Mouse (Mus musculus) lung, embryonic 14.5 days (tissue): ENCODE results near the gene Chmp4b. TPM values are rescaled to one million over a fixed set of nuclear protein-coding genes. Genes with fewer than 3 reads are reported as not detected.
A peak's percentile ranks its signal among the peaks of the same experiment; 100 is the strongest.

ENCODE experiments used
- ATAC-seq: fragments of 200-750 bp; cut with Nextera tagmentation; 2 replicates; pipeline ENCODE4 v1.8.0; 2017; ENCODE audit warnings: mild to moderate bottlenecking, moderate TSS enrichment, moderate library complexity; ENCODE audit not compliant: insufficient read depth
- DNase-seq: peaks from one replicate; pipeline ENCODE4 v3.0.0-alpha.2; 2015
- H3K27ac ChIP-seq: fragments of 300-500 bp; sonication (generic); 2 replicates; pipeline ENCODE4 v1.5.1; 2014; ENCODE audit warnings: low read depth, mild to moderate bottlenecking, moderate library complexity
- H3K27me3 ChIP-seq: fragments of 300-500 bp; sonication (generic); 2 replicates; pipeline ENCODE4 v1.6.1; 2014; ENCODE audit warnings: low read length, control low read depth; ENCODE audit not compliant: insufficient read depth
- H3K36me3 ChIP-seq: fragments of 300-500 bp; sonication (generic); 2 replicates; pipeline ENCODE4 v1.6.1; 2014; ENCODE audit warnings: control low read depth; ENCODE audit not compliant: insufficient read depth
- H3K4me1 ChIP-seq: fragments of 300-500 bp; sonication (generic); 2 replicates; pipeline ENCODE4 v1.6.1; 2014; ENCODE audit warnings: antibody characterized with exemption, control low read depth; ENCODE audit not compliant: insufficient read depth
- H3K4me2 ChIP-seq: fragments of 300-500 bp; sonication (generic); 2 replicates; pipeline ENCODE4 v1.6.1; 2014; ENCODE audit warnings: mild to moderate bottlenecking
- H3K4me3 ChIP-seq: fragments of 300-500 bp; sonication (generic); 2 replicates; pipeline ENCODE4 v1.5.1; 2014; ENCODE audit warnings: low read depth, low read length
- H3K9ac ChIP-seq: fragments of 300-500 bp; sonication (generic); 2 replicates; pipeline ENCODE4 v1.6.1; 2014
- H3K9me3 ChIP-seq: fragments of 300-500 bp; sonication (generic); 2 replicates; pipeline ENCODE4 v1.6.1; 2016; ENCODE audit warnings: low read depth, low read length, control low read depth
- CTCF ChIP-seq: IDR thresholded peaks from 2 replicates; pipeline ENCODE4 v1.5.1; 2016; ENCODE audit warnings: antibody characterized with exemption, low read depth
- WGBS: fragments of 180-500 bp; shearing (Covaris S2); extraction: QIAGEN DNeasy Blood & Tissue Kit; methylation state at CpG from one replicate; pipeline ENCODE4 v1.1.7; 2014; 5-methylcytosine and 5-hydroxymethylcytosine counted together
- polyA plus RNA-seq: library from polyadenylated mRNA; unstranded; fragments of >200 nt; fragmentation: Nextera tagmentation; extraction: Ambion mirVana; gene quantifications from 2 replicates; pipeline ENCODE4 v1.2.1, GENCODE M21; 2014

Chmp4b gene
- polyA plus RNA-seq, 1 experiment from 2014 or later, result 15.0 TPM

GRCm38 (mm10) chr2:154630531-154630930, 21.0 kb upstream of the Chmp4b start:
- 79% methylated on average over 5 of the region's 5 CpGs for WGBS
- H3K36me3 ChIP-seq, result peaks cover 25% of the 10 kb centered on the region; the same call in 1 of the 2 replicates

GRCm38 (mm10) chr2:154632203-154632780, 19.2 kb upstream of the Chmp4b start:
- TF ChIP-seq CTCF, result no peak
- no peaks in the 10 kb centered on the region for H3K9me3 ChIP-seq
- H3K27ac ChIP-seq, result peak overlapping the region; percentile 33; the same call in 1 of the 2 replicates
- 85% methylated on average over 16 of the region's 16 CpGs for WGBS
- H3K4me3 ChIP-seq, result peak overlapping the region; percentile 16; the same call in 1 of the 2 replicates
- no peaks in the 10 kb centered on the region for H3K4me1 ChIP-seq
- H3K36me3 ChIP-seq, result peaks cover 25% of the 10 kb centered on the region; the same call in 1 of the 2 replicates
- no peaks in the 10 kb centered on the region for H3K27me3 ChIP-seq
- peak overlapping the region; percentile 7; the same call in 1 of the 2 replicates for H3K4me2 ChIP-seq
- ATAC-seq, result no peak; the same call in 1 of the 2 replicates
- 0 out of 2 replicates have a peak overlapping the region, but pooled peaks have one; percentile 13 for H3K9ac ChIP-seq
- no peak for DNase-seq

More at GRCm38 (mm10) chr2:154630531-154630930, 21.0 kb upstream of the Chmp4b start:
- no peaks in the 10 kb centered on the region for H3K9me3 ChIP-seq
- no peaks in the 10 kb centered on the region for H3K4me1 ChIP-seq
- no peak overlapping the region for H3K27ac ChIP-seq
- no peak for DNase-seq
- H3K4me2 ChIP-seq, result no peak overlapping the region
- H3K4me3 ChIP-seq, result no peak overlapping the region
- ATAC-seq, result no peak
- H3K27me3 ChIP-seq, result no peaks in the 10 kb centered on the region
- no peak for TF ChIP-seq CTCF
- H3K9ac ChIP-seq, result no peak overlapping the region

- no peak overlapping the region for H3K9ac ChIP-seq
- H3K4me3 ChIP-seq, result no peak overlapping the region
- no peaks in the 10 kb centered on the region for H3K27me3 ChIP-seq
- no peaks in the 10 kb centered on the region for H3K4me1 ChIP-seq
- H3K4me2 ChIP-seq, result no peak overlapping the region
- no peak for DNase-seq
- 74% methylated on average over 5 of the region's 5 CpGs for WGBS
- H3K27ac ChIP-seq, result no peak overlapping the region
- no peak for ATAC-seq
- no peaks in the 10 kb centered on the region for H3K9me3 ChIP-seq
- TF ChIP-seq CTCF, result no peak
- peaks cover 30% of the 10 kb centered on the region for H3K36me3 ChIP-seq
Observed at GRCm38 (mm10) chr2:154633039-154633742, 18.3 kb upstream of the Chmp4b start.

- DNase-seq, result no peak
- no peak overlapping the region for H3K9ac ChIP-seq
- ATAC-seq, result no peak
- no peak for TF ChIP-seq CTCF
- no peak overlapping the region for H3K4me2 ChIP-seq
- WGBS, result 90% methylated on average over 9 of the region's 9 CpGs
- no peaks in the 10 kb centered on the region for H3K9me3 ChIP-seq
- H3K4me1 ChIP-seq, result no peaks in the 10 kb centered on the region
- H3K4me3 ChIP-seq, result no peak overlapping the region
- peaks cover 29% of the 10 kb centered on the region for H3K36me3 ChIP-seq
- H3K27me3 ChIP-seq, result no peaks in the 10 kb centered on the region
- no peak overlapping the region for H3K27ac ChIP-seq
Observed at GRCm38 (mm10) chr2:154633876-154634644, 17.4 kb upstream of the Chmp4b start.

- ATAC-seq, result no peak
Observed at GRCm38 (mm10) chr2:154635826-154636225, 15.7 kb upstream of the Chmp4b start.

GRCm38 (mm10) chr2:154638521-154638920, 13.0 kb upstream of the Chmp4b start:
- no peak overlapping the region for H3K27ac ChIP-seq
- H3K27me3 ChIP-seq, result no peaks in the 10 kb centered on the region
- no peaks in the 10 kb centered on the region for H3K9me3 ChIP-seq
- no peak overlapping the region for H3K4me3 ChIP-seq
- ATAC-seq (no peak), DNase-seq (no peak)
- H3K4me1 ChIP-seq, result no peaks in the 10 kb centered on the region
- WGBS, result 92% methylated on average over 3 of the region's 3 CpGs
- H3K9ac ChIP-seq, result no peak overlapping the region
- H3K4me2 ChIP-seq, result no peak overlapping the region
- TF ChIP-seq CTCF, result 0 out of 2 replicates have a peak, but pooled peaks have one; percentile 20
- H3K36me3 ChIP-seq, result peaks cover 12% of the 10 kb centered on the region

More at GRCm38 (mm10) chr2:154635826-154636225, 15.7 kb upstream of the Chmp4b start:
- Histone ChIP-seq H3K36me3 (peaks cover 18% of the 10 kb centered on the region), H3K9ac (no peak overlapping the region), H3K4me2 (no peak overlapping the region), H3K27me3 (no peaks in the 10 kb centered on the region), H3K4me1 (no peaks in the 10 kb centered on the region), H3K9me3 (no peaks in the 10 kb centered on the region), H3K27ac (no peak overlapping the region), H3K4me3 (no peak overlapping the region)
- no peak for DNase-seq
- WGBS, result 97% methylated on average over 2 of the region's 2 CpGs
- TF ChIP-seq CTCF, result no peak
